Mouse (Mus musculus) heart, embryonic 16.5 days (tissue): Measurements from ENCODE around the gene Fan1. TPM values are rescaled to one million over a fixed set of nuclear protein-coding genes. Genes with fewer than 3 reads are reported as not detected.

Experiments
- ATAC-seq: fragments of 200-750 bp; cut with Nextera tagmentation; replicated peaks from 2 replicates; pipeline ENCODE4 v1.8.0; 2017; ENCODE audit warnings: moderate number of reproducible peaks; ENCODE audit not compliant: insufficient read depth, low FRiP score; ENCODE audit errors: extremely low read depth
- H3K27ac ChIP-seq: fragments of 300-500 bp; sonication (generic); 2 replicates; pipeline ENCODE4 v1.5.1; 2014; ENCODE audit warnings: mild to moderate bottlenecking, low read length, control low read depth, moderate library complexity
- H3K27me3 ChIP-seq: fragments of 300-500 bp; sonication (generic); 2 replicates; pipeline ENCODE4 v1.6.1; 2014; ENCODE audit warnings: low read length, mixed read lengths; ENCODE audit not compliant: control insufficient read depth, insufficient read depth
- H3K36me3 ChIP-seq: fragments of 300-500 bp; sonication (generic); 2 replicates; pipeline ENCODE4 v1.6.1; 2014; ENCODE audit not compliant: control insufficient read depth, insufficient read depth
- H3K4me1 ChIP-seq: fragments of 300-500 bp; sonication (generic); 2 replicates; pipeline ENCODE4 v1.6.1; 2014; ENCODE audit warnings: low read length, mixed read lengths; ENCODE audit not compliant: control insufficient read depth, insufficient read depth
- H3K4me2 ChIP-seq: fragments of 300-500 bp; sonication (generic); 2 replicates; pipeline ENCODE4 v1.6.1; 2014; ENCODE audit warnings: low read depth, mild to moderate bottlenecking, control low read depth, low read length
- H3K4me3 ChIP-seq: fragments of 300-500 bp; sonication (generic); 2 replicates; pipeline ENCODE4 v1.5.1; 2014; ENCODE audit warnings: mild to moderate bottlenecking, control low read depth, low read length
- H3K9ac ChIP-seq: fragments of 300-500 bp; sonication (generic); 2 replicates; pipeline ENCODE4 v1.6.1; 2014; ENCODE audit warnings: low read length, control low read depth
- H3K9me3 ChIP-seq: fragments of 300-500 bp; sonication (generic); replicated peaks from 2 replicates; pipeline ENCODE4 v1.6.1; 2016; ENCODE audit warnings: low read length; ENCODE audit not compliant: control insufficient read depth
- WGBS: fragments of 180-500 bp; shearing (Covaris S2); extraction: QIAGEN DNeasy Blood & Tissue Kit; methylation state at CpG from one replicate; pipeline ENCODE4 v1.1.7; 2014; 5-methylcytosine and 5-hydroxymethylcytosine counted together
- polyA plus RNA-seq: library from polyadenylated mRNA; unstranded; fragments of >200 nt; fragmentation: Nextera tagmentation; extraction: Ambion mirVana; gene quantifications from 2 replicates; pipeline ENCODE4 v1.2.1, GENCODE M21; 2015

Fan1 gene
- polyA plus RNA-seq, 1 experiment from 2014 or later, result 3.5 TPM

DNA sequence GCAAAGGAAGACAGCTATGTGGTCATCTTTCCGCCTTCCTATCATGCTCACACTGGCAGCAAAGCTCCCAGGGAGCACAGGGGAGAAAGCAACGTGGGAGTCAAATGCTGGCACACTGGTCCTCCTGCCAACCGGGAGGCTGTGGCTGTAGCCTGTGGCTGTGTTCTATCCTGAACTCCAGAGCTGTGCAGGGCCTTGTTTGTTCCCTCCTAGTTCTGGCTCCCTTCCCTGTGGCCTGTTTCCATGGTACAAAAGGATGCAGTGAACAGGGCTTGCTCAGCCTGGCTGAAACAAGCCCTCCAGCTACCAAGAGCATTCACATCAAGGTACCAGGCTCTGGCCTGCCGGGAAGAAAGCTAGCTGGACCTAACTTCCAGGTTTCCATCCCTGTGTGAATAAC, 22.8 kb downstream of the Fan1 start:
- 75% methylated on average over 4 of the region's 4 CpGs for WGBS
- H3K4me3 ChIP-seq, result no peak overlapping the region
- no peaks in the 10 kb centered on the region for H3K9me3 ChIP-seq
- no peak for ATAC-seq
- H3K27me3 ChIP-seq, result no peaks in the 10 kb centered on the region
- H3K27ac ChIP-seq, result no peak overlapping the region
- H3K9ac ChIP-seq, result no peak overlapping the region
- H3K4me1 ChIP-seq, result no peaks in the 10 kb centered on the region
- H3K36me3 ChIP-seq, result peaks cover 2% of the 10 kb centered on the region; the same call in 1 of the 2 replicates
- no peak overlapping the region for H3K4me2 ChIP-seq

DNA sequence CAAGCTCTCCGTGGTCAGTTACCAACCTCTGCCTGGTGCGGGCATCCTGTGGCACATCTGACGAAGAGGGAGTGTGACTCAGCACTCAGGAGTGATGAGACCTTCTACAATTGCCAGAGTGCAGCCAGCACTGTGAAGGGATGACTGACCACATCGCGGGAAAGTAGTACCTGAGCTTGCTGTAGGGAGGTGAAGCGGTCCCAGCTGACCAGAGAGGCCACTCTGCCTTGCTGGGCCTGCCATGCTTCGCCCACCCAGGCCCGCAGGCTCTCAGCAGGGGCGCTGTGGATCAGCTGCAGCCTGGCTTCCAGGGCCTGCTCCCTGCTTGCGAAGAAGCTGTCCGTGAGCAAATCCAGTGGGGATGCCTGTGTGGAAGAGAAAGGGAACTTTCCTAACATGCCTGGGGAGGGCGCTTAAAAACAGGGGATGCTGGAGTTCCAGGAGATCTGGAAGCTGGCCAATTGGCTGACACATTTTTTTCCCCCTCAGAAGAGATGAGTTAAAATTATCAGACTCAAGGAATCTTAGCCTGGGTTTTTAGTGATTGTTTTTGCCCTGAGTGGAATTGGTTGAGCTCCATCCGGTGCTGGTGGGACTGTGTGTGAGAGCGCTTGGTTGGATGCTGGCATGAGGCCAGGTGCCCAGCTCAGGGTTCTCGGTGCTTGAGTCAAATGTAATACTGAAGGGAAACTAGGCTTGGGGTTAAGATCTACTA, 24.6 kb downstream of the Fan1 start:
- Histone ChIP-seq H3K4me3 (no peak overlapping the region), H3K36me3 (peaks cover 2% of the 10 kb centered on the region; the same call in 1 of the 2 replicates), H3K27ac (no peak overlapping the region), H3K4me2 (no peak overlapping the region), H3K9me3 (no peaks in the 10 kb centered on the region), H3K27me3 (no peaks in the 10 kb centered on the region), H3K4me1 (no peaks in the 10 kb centered on the region), H3K9ac (no peak overlapping the region)
- ATAC-seq, result no peak
- 79% methylated on average over 15 of the region's 15 CpGs for WGBS

DNA sequence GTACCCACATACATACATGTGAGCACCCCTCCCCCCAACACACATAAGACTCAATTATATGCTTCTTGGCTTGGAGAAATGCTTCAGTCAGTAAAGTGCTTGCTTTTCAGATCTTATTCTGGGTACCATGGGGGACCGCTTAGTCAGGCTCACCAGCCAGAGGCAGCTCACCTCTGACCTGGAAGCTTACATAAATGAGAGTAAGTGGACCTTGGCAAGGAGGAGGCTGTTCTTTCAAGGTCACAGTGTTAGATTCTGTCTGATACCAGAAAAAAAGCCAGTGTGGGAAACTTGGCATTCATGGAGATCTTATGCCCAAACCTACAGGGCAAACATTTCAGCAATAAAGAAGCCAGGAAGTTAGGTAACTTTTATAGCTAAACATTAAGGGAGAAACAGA, 26.1 kb downstream of the Fan1 start:
- H3K27ac ChIP-seq, result no peak overlapping the region
- H3K36me3 ChIP-seq, result peaks cover 2% of the 10 kb centered on the region; the same call in 1 of the 2 replicates
- H3K9ac ChIP-seq, result no peak overlapping the region
- H3K9me3 ChIP-seq, result no peaks in the 10 kb centered on the region
- no peak overlapping the region for H3K4me3 ChIP-seq
- H3K27me3 ChIP-seq, result no peaks in the 10 kb centered on the region
- no peak overlapping the region for H3K4me2 ChIP-seq
- H3K4me1 ChIP-seq, result no peaks in the 10 kb centered on the region
- WGBS, result 94% methylated on average over 1 of the region's 1 CpGs
- no peak for ATAC-seq

DNA sequence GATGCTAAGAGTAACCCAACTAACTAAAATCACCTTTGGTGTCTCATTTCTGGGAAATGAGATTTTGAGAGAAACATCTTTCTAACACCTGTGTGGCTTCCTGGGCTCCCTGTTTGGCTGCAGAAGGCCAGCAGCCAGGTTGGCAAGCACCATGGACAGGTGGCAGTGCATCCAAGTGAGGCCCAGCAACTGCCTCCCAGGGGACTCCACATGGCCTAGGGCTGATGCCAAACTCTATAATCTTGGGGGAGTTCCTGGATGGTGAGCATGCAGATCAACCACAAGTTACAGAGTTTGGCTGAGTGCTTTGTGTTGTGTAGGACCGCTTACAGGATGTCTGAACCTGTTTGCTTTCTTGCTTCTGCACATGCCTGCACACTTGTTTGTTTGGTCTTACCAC, 41.2 kb downstream of the Fan1 start:
- H3K27me3 ChIP-seq, result no peaks in the 10 kb centered on the region
- peaks cover 17% of the 10 kb centered on the region for H3K36me3 ChIP-seq
- no peak overlapping the region for H3K4me2 ChIP-seq
- H3K9me3 ChIP-seq, result no peaks in the 10 kb centered on the region
- no peak overlapping the region for H3K27ac ChIP-seq
- H3K9ac ChIP-seq, result no peak overlapping the region
- no peak for ATAC-seq
- no peak overlapping the region for H3K4me3 ChIP-seq
- WGBS, result 91% methylated on average over 1 of the region's 1 CpGs
- H3K4me1 ChIP-seq, result no peaks in the 10 kb centered on the region

DNA sequence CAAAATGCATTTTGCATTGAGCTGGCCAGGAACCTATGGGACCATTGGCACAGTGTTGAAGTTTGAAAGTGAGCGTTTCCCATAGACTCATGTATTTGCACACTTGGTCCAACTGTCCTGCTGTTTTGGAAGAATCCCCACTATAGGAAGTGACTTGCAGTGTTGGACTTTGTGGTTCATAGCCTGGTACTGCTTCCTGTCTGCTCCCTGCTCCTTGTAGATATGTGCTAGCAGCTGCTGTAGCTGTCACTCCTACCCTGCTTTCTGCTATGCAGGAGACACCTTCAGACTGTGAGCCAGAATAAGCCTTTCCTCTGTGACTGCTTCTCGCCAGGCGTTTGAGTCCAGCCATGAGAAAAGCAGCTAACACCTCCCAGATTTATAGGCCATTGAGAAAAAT, 42.6 kb downstream of the Fan1 start:
- WGBS, result 87% methylated on average over 3 of the region's 3 CpGs

DNA sequence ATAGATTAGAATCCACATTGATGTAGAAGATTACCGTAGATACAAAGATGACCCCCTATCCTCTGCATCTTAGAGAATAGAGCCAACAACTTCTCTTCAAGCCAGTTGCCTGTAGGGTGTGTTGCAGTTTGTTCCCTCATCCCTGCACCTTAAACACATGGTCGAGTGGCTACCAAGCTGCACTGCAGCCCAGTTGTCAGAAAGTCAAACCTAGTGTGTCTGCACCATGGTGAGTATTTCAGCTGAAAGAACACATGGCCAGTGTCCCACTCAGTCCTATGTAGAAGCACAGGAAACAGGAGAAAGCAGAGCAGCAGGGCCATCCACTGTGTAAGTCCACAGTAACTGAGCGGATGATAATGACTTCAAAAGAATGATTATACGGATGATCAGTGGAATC, 46.4 kb downstream of the Fan1 start:
- no peak for ATAC-seq
- Histone ChIP-seq H3K4me3 (no peak overlapping the region), H3K9ac (no peak overlapping the region), H3K4me1 (no peaks in the 10 kb centered on the region), H3K4me2 (no peak overlapping the region), H3K36me3 (peaks cover 6% of the 10 kb centered on the region; the same call in 1 of the 2 replicates), H3K27me3 (no peaks in the 10 kb centered on the region), H3K27ac (no peak overlapping the region), H3K9me3 (no peaks in the 10 kb centered on the region)
- WGBS, result 79% methylated on average over 4 of the region's 4 CpGs

More for the DNA sequence above, 42.6 kb downstream of the Fan1 start:
- H3K4me2 ChIP-seq, result no peak overlapping the region
- H3K27ac ChIP-seq, result no peak overlapping the region
- H3K4me3 ChIP-seq, result no peak overlapping the region
- peaks cover 8% of the 10 kb centered on the region for H3K36me3 ChIP-seq
- ATAC-seq, result no peak
- H3K9ac ChIP-seq, result no peak overlapping the region
- no peaks in the 10 kb centered on the region for H3K27me3 ChIP-seq
- H3K9me3 ChIP-seq, result no peaks in the 10 kb centered on the region
- H3K4me1 ChIP-seq, result no peaks in the 10 kb centered on the region

DNA sequence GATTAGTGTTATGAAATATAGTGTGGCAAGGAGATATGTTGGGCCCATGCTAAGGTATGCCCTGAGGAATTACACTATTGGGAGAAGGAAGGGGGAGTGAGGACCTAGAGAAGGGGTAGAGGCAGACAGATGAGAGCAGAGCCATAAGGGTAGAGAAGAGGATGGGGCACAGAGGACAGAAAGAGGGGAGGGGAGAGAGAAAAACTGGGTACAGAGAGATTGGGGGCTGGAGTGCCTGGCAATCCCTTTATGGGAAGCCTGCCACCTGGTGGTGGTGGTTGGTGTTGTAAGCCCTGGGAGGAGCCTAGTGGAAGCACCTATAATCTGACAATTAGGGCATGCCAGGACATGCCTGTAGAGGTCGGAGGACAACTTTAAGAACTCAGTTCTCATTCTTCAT, 47.0 kb downstream of the Fan1 start:
- Histone ChIP-seq H3K9ac (no peak overlapping the region), H3K4me2 (no peak overlapping the region), H3K4me3 (no peak overlapping the region), H3K9me3 (no peaks in the 10 kb centered on the region), H3K27me3 (no peaks in the 10 kb centered on the region), H3K36me3 (peaks cover 8% of the 10 kb centered on the region), H3K4me1 (no peaks in the 10 kb centered on the region), H3K27ac (no peak overlapping the region)
- ATAC-seq, result no peak
- 30% methylated on average over 1 of the region's 1 CpGs for WGBS

DNA sequence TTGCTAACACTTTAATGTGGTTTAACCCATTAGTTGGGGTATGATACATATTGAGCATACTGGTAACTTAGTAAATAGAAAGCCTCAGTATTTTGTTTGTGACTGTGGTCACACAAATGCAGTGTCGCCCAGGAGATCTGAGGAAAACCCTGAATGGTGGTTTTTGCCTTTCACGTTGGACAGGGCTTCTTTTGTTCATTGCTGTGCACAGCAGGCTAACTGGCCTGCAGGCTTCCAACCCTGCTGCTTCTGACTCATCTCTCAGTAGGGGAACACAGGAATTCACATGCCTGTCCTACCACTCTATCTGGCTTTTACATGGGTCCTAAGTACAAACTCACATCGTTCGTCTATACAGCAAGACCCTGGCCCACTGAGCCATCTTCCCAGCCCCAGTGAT, 52.2 kb downstream of the Fan1 start:
- Histone ChIP-seq H3K4me3 (no peak overlapping the region), H3K9me3 (no peaks in the 10 kb centered on the region), H3K4me1 (no peaks in the 10 kb centered on the region), H3K4me2 (no peak overlapping the region), H3K27ac (no peak overlapping the region), H3K9ac (no peak overlapping the region), H3K36me3 (peaks cover 15% of the 10 kb centered on the region), H3K27me3 (no peaks in the 10 kb centered on the region)
- ATAC-seq, result no peak
- WGBS, result 92% methylated on average over 4 of the region's 4 CpGs

DNA sequence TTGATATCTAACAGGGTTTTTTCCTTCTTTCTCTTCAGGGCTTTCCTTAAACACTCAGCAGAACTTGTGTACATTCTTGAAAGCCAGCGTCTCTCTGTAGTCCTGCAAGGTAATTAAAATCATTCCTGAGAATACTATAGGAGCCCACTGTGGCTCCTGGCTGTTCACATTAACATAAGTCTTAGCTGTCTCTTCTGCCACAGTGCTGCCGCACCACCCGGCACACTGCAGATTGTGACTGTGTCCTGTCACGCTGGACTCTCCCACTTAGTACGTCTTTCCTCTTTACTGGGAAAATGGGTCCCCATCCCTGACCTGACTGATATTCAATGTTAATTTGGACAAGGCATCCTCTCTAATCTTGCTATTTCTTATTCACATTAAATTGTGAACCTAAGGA, 52.8 kb downstream of the Fan1 start:
- no peak overlapping the region for H3K9ac ChIP-seq
- H3K9me3 ChIP-seq, result no peaks in the 10 kb centered on the region
- no peak overlapping the region for H3K4me3 ChIP-seq
- whole genome bisulfite sequencing, result 93% methylated on average over 5 of the region's 5 CpGs
- no peak overlapping the region for H3K4me2 ChIP-seq
- ATAC-seq, result no peak
- no peak overlapping the region for H3K27ac ChIP-seq
- no peaks in the 10 kb centered on the region for H3K27me3 ChIP-seq
- H3K4me1 ChIP-seq, result no peaks in the 10 kb centered on the region
- H3K36me3 ChIP-seq, result peaks cover 14% of the 10 kb centered on the region
